Mouse (Mus musculus) MN1 (cell line): ENCODE results near the gene Kctd10.
A peak's percentile ranks its signal among the peaks of the same experiment; 100 is the strongest.

Experiments used
- DNase-seq: peaks from one replicate; pipeline ENCODE4 v3.0.0-alpha.2; 2016; ENCODE audit warnings: low spot score

Kctd10 gene

DNA sequence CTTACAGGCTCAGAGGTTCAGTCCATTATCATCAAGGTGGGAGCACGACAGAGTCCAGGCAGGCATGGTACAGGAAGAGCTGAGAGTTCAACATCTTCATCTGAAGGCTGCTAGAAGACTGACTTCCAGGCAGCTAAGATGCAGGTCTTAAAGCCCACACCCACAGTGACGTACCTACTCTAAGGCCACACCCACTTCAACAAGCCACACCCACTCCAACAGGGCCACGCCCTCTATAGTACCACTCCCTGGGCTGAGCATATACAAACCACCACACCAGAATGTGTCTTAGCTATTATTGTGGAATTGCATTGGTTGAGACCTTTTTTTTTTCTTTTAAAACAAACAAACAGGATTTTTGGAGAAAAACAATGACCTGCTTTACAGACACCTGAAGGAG, 34.8 kb downstream of the Kctd10 start:
- DNase-seq: no peak

DNA sequence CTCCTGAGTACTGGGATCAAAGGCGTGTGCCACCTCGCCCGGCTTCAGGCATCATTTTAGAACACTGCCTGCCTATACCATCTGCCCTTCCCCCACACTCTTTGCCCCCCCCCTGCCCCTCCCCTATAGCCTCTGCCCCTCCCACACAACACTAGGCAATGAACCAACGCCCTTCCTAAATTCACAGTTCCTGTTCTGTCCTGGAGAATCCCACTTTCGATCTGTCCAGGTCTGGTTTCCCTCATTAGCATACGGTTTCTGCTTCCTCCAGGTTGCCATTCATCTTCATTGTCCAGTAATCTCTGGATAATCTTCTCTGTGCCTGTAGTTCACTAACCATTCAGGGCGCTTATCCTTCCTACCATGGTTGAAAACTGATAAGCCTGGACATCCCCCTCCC, 36.7 kb downstream of the Kctd10 start:
- DNase-seq: no peak

DNA sequence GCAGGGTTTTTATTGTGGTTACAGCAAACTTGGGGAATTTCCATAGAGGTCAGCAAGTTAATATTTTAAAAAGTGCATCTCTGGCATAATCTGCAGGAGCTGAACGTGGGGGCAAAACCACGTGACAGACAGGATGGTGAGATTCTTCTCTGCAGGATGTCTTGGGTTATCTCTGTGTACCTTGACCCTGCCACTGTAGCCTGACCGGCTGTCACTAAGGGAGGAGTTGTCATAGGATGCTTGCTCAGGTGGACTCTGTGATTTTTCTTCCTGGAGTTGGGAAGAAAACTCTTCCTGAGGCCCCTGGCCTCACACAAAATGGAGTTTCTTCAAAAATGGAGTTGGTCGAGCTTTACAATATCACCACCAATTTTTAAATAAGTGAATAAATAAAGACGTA, 37.3 kb downstream of the Kctd10 start:
- no peak for DNase-seq

DNA sequence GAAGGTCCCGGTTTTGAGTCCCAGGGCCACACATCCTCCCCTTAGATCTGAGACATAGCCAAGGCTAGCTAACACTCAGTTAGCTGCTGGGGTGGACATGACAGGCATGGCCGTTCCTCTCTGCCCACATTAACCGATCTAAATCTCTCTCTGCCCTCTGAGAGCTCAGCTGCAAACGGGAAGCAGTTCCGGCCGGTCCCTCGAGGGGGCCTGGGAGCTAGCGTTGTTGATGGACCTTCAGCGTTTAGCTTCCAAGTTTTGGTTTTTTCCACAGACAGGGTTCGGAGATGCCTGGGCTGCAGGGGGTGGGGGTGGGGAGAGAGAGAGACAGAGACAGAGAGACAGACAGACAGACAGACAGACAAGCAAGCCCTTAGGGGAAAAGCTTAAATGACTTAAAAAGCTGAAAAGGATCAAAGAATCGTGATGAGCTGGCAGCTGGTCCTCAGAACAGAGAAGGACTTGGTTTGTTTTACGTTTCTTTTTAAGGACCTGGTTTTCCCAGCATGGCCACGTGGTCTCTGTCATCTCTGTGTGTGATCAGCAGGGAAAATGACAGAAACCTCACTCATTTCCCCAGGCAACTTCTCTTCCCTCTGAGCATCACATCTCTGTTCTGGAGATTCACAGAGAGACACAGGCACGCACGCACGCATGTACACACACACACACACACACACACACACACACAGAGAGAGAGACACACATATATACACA, 56.4 kb downstream of the Kctd10 start:
- peak; percentile 52 for DNase-seq

DNA sequence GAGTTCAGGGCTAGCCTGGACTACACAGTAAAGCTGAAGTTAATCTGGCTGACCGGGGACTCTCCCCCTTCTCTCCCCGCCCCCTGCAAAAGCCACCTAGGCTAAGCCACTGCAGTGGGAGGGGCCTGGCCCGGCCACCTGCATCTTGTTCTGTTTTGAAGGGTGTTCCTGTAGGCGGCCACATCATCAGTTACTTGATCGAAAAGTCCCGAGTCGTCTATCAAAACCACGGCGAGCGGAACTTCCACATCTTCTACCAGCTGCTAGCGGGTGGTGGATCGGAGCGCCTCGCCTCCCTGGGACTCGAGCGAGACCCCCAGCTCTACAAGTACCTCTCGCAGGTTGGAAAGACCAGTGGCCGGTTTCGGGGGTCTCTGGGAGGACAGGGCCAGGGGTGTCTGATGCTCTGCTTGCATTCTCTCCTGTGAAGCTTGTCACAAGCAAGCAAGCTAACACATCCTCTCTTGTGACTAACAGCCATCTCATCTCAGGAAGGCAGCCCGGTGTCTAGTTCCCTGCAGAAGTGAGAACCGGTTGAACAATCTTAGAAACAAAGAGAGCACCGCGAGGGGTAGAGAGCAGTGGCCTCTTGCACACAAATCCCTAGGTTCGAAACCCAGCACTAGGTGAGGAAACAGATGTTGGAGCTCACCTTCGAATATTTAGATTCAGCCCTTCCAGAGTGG, 57.1 kb downstream of the Kctd10 start:
- DNase-seq: no peak
